Mouse (Mus musculus) lung, embryonic 14.5 days (tissue): ENCODE measurements around the gene Cenpe. TPM values are rescaled to one million over a fixed set of nuclear protein-coding genes. Genes with fewer than 3 reads are reported as not detected.
"Not testable (repeated sequence)": the region's sequence is repeated elsewhere in the genome, so short reads cannot be mapped to it uniquely, and the experiment has no call there.

ENCODE experiments used
- ATAC-seq: fragments of 200-750 bp; cut with Nextera tagmentation; 2 replicates; pipeline ENCODE4 v1.8.0; 2017; ENCODE audit warnings: mild to moderate bottlenecking, moderate TSS enrichment, moderate library complexity; ENCODE audit not compliant: insufficient read depth
- DNase-seq: peaks from one replicate; pipeline ENCODE4 v3.0.0-alpha.2; 2015
- H3K27ac ChIP-seq: fragments of 300-500 bp; sonication (generic); 2 replicates; pipeline ENCODE4 v1.5.1; 2014; ENCODE audit warnings: low read depth, mild to moderate bottlenecking, moderate library complexity
- H3K27me3 ChIP-seq: fragments of 300-500 bp; sonication (generic); 2 replicates; pipeline ENCODE4 v1.6.1; 2014; ENCODE audit warnings: low read length, control low read depth; ENCODE audit not compliant: insufficient read depth
- H3K36me3 ChIP-seq: fragments of 300-500 bp; sonication (generic); 2 replicates; pipeline ENCODE4 v1.6.1; 2014; ENCODE audit warnings: control low read depth; ENCODE audit not compliant: insufficient read depth
- H3K4me1 ChIP-seq: fragments of 300-500 bp; sonication (generic); 2 replicates; pipeline ENCODE4 v1.6.1; 2014; ENCODE audit warnings: antibody characterized with exemption, control low read depth; ENCODE audit not compliant: insufficient read depth
- H3K4me2 ChIP-seq: fragments of 300-500 bp; sonication (generic); 2 replicates; pipeline ENCODE4 v1.6.1; 2014; ENCODE audit warnings: mild to moderate bottlenecking
- H3K4me3 ChIP-seq: fragments of 300-500 bp; sonication (generic); 2 replicates; pipeline ENCODE4 v1.5.1; 2014; ENCODE audit warnings: low read depth, low read length
- H3K9ac ChIP-seq: fragments of 300-500 bp; sonication (generic); 2 replicates; pipeline ENCODE4 v1.6.1; 2014
- H3K9me3 ChIP-seq: fragments of 300-500 bp; sonication (generic); 2 replicates; pipeline ENCODE4 v1.6.1; 2016; ENCODE audit warnings: low read depth, low read length, control low read depth
- CTCF ChIP-seq: IDR thresholded peaks from 2 replicates; pipeline ENCODE4 v1.5.1; 2016; ENCODE audit warnings: antibody characterized with exemption, low read depth
- WGBS: fragments of 180-500 bp; shearing (Covaris S2); extraction: QIAGEN DNeasy Blood & Tissue Kit; methylation state at CpG from one replicate; pipeline ENCODE4 v1.1.7; 2014; 5-methylcytosine and 5-hydroxymethylcytosine counted together
- polyA plus RNA-seq: library from polyadenylated mRNA; unstranded; fragments of >200 nt; fragmentation: Nextera tagmentation; extraction: Ambion mirVana; gene quantifications from 2 replicates; pipeline ENCODE4 v1.2.1, GENCODE M21; 2014

The Cenpe gene
- 39.8 and 43.8 TPM in 2 replicates for polyA plus RNA-seq

DNA sequence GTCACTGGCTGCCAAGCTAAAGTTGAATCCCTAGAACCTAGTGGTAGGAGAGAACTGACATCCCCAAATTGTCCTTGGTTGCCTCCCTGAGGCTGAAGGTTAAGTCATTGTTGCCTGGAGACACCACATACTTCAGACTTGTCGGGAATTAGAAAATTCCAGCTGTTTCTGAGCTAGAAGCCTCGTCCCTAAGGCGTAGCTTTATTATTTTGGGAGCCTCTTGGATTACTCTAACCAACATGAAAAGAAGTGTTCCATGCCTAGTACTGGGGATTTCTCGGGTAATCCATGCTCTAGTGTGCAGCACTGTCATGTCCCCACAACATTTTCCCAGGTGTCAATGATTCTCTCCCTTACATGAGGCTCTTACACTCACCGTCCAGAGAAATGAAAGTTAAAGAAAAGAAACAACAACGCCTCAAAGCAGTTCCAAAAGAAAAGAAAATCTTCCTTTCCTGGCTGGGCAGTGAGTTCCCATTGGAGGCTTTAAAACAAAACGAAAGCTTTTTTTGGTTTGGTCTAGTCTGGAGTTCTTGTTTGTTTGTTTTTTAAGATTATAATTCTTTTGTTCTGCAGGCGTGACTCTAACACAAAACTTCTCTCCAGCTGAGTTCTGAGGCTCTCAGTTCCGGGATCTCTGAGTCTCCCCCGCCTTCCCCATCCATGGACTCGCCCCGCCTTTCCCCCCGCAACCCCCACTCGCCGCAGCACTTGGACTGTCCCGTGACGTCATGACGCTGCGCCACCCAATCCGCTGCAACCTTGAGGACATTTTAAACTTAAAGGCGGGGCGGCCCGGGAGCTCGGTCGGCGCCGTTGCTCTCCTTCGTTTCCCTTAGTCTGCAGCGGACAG lies at the start of gene Cenpe:
Gene Cenpe, plus strand, starts transcription at position 733 of the 853 bp plus-strand sequence.
- 3% methylated on average over 29 of the region's 29 CpGs for WGBS
- no peak for TF ChIP-seq CTCF
- ATAC-seq (peak; percentile 95), DNase-seq (peak; percentile 96)
- H3K27me3 ChIP-seq: no peaks in the 10 kb centered on the region
- H3K9ac ChIP-seq: peak within 1 kb of the TSS; percentile 83
- no peaks in the 10 kb centered on the region for H3K9me3 ChIP-seq
- peak within 1 kb of the TSS; percentile 72; the same call in 1 of the 2 replicates for H3K27ac ChIP-seq
- peaks cover 20% of the 10 kb centered on the region for H3K36me3 ChIP-seq
- H3K4me2 ChIP-seq: peak within 1 kb of the TSS; percentile 83
- H3K4me3 ChIP-seq: peak within 1 kb of the TSS; percentile 95
- peaks cover 8% of the 10 kb centered on the region for H3K4me1 ChIP-seq

DNA sequence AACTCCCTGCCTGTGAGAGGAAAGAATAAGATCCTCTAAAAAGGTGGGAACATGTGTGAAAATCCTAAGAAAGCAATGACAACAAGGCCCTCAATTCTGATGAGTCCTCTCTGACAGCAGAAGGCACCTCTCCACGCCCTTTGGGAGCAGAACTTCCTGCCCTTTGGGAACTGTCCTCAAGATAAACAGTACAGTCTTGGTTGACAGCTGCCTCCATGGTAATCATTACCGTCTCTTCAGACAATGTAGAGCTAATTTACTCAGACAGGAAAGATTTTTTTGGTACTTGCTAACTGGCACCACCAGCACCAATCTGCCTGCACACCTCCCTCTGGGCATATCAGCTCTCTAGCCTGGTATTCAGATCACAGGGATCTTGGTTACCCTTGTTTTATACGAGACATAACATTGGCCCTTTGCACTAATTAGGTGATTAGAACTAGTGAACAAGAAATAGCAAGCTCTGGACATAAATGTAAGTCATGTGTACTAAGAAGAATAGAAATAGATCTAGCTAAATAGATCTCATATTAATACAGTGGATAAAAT lies 40.4 kb upstream of the Cenpe start:
- no peaks in the 10 kb centered on the region for H3K27me3 ChIP-seq
- H3K36me3 ChIP-seq: no peaks in the 10 kb centered on the region
- no peak overlapping the region for H3K4me3 ChIP-seq
- no peaks in the 10 kb centered on the region for H3K9me3 ChIP-seq
- no peak overlapping the region for H3K27ac ChIP-seq
- no peak for TF ChIP-seq CTCF
- no peak for DNase-seq
- WGBS: 47% methylated on average over 3 of the region's 3 CpGs
- ATAC-seq: no peak
- H3K9ac ChIP-seq: no peak overlapping the region
- H3K4me1 ChIP-seq: no peaks in the 10 kb centered on the region
- H3K4me2 ChIP-seq: no peak overlapping the region

DNA sequence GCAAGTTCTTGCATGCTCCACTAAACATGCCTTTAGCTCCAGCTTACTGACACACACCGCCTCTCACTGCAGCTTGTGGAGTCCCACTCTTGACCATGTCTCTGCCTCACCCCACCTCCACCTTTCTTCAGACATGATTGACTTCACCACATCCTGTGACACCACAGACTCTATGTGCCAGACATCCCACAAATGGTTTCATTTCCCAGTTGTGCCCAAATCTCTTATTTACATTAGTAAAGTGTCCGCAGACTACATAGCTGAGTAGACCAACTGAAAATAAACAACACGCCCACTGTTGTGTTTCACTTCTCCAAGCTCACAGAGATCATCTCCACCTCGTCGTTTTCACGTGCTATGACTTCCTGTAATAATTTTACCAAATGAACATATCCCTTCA lies 20.5 kb upstream of the Cenpe start:
- Histone ChIP-seq H3K4me1 (no peaks in the 10 kb centered on the region), H3K9ac (no peak overlapping the region), H3K36me3 (no peaks in the 10 kb centered on the region), H3K4me3 (no peak overlapping the region), H3K27ac (no peak overlapping the region), H3K4me2 (no peak overlapping the region), H3K9me3 (no peaks in the 10 kb centered on the region), H3K27me3 (no peaks in the 10 kb centered on the region)
- no peak for TF ChIP-seq CTCF
- DNase-seq: no peak
- 70% methylated on average over 6 of the region's 6 CpGs for WGBS
- no peak for ATAC-seq

DNA sequence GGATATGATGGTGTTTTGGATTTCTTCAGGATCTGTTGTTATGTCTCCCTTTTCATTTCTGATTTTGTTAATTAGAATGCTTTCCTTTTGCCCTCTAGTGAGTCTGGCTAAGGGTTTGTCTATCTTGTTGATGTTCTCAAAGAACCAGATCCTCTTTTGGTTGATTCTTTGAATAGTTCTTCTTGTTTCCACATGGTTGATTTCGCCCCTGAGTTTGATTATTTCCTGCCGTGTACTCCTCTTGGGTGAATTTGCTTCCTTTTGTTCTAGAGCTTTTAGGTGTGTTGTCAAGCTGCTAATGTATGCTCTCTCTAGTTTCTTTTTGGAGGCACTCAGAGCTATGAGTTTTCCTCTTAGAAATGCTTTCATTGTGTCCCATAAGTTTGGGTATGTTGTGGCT lies 14.3 kb upstream of the Cenpe start:
- H3K36me3 ChIP-seq, H3K4me3 ChIP-seq, H3K27ac ChIP-seq, H3K4me1 ChIP-seq, DNase-seq, H3K4me2 ChIP-seq, ATAC-seq, H3K9ac ChIP-seq, H3K27me3 ChIP-seq, H3K9me3 ChIP-seq: not testable (repeated sequence)
- 79% methylated on average over 2 of the region's 2 CpGs for WGBS

DNA sequence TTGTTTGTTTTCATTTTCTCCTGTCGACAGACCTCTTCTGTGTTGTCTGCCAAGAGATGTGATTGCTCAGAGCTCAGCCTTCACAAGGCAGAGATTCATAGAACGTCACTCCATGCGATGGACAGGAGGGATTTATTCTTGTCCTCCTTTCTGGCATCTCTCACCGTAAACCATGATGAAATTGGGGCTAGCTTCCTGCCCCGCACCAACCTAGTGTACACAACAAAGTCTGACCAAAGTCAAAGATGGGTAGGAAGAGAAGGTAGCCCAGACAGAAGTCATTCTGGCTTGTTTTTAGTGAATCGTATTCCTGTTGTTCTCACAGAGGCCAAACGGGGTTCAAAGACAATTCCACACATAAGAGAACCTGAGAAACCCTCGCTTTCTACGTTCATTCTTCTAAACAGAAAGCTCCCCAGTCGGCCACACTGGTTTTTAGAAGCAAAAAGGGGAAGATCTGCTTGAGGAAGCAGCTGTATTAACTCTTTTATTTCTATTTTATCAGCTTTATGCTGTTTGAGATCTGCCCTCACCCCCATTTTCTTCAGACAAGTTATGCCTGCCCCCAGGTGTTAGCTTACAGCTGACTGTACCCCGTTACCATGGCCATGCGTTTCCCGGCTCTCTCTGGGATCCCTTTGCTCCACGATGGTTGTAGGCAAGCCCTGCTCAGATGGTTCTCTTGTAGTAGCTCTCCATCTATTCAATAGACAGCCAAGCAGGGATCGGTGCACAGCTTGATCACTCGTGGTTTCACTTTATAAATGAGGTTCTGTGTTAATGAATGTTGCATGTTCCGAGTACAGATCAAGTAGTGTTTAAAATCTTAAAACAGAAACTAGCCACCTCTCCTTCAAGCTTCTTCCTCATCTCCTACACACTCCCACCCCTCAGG lies 11.7 kb upstream of the Cenpe start:
- no peak for TF ChIP-seq CTCF
- Histone ChIP-seq H3K9ac (no peak overlapping the region), H3K27me3 (no peaks in the 10 kb centered on the region), H3K4me3 (no peak overlapping the region), H3K36me3 (no peaks in the 10 kb centered on the region), H3K27ac (no peak overlapping the region), H3K9me3 (no peaks in the 10 kb centered on the region), H3K4me2 (no peak overlapping the region), H3K4me1 (no peaks in the 10 kb centered on the region)
- DNase-seq (no peak), ATAC-seq (no peak)
- 75% methylated on average over 17 of the region's 17 CpGs for WGBS

DNA sequence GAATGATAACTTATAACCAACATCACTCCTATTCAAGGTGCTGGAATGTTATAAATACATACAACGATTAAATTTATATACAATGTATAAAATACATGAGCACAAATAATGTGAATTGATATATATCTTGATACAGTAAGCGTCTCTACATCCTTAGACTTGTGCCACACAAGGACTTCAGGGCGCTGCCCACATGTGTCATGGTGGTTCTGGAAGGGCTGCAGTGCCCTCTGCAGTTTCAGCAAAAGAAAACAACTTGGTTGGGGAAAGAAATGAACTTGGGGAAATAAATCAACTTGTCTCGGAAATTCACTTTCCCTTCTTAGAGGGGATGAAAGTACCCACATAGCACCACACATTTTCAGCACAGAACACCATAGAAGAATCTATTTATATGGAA lies 5.7 kb upstream of the Cenpe start:
- H3K36me3 ChIP-seq: no peaks in the 10 kb centered on the region
- H3K9me3 ChIP-seq: no peaks in the 10 kb centered on the region
- peak; percentile 67 for TF ChIP-seq CTCF
- no peak overlapping the region for H3K4me2 ChIP-seq
- 33% methylated on average over 4 of the region's 4 CpGs for WGBS
- H3K9ac ChIP-seq: no peak overlapping the region
- no peaks in the 10 kb centered on the region for H3K4me1 ChIP-seq
- H3K27me3 ChIP-seq: no peaks in the 10 kb centered on the region
- H3K27ac ChIP-seq: no peak overlapping the region
- no peak overlapping the region for H3K4me3 ChIP-seq
- DNase-seq: peak; percentile 66
- ATAC-seq: 0 out of 2 replicates have a peak, but pooled peaks have one; percentile 50
